Mouse (Mus musculus) ES-E14 (cell line): ENCODE data around the gene Ksr2.

Source experiments
- HCFC1 ChIP-seq: IDR thresholded peaks from 2 replicates; pipeline ENCODE4 v1.6.1; 2012; ENCODE audit warnings: low read length, inconsistent platforms, borderline replicate concordance; ENCODE audit not compliant: insufficient read depth
- MAFK ChIP-seq: IDR thresholded peaks from 2 replicates; pipeline ENCODE4 v1.6.1; 2014; ENCODE audit warnings: mild to moderate bottlenecking, low read depth, low read length, inconsistent platforms; ENCODE audit not compliant: insufficient read depth
- ZNF384 ChIP-seq: IDR thresholded peaks from 2 replicates; pipeline ENCODE4 v1.6.1; 2012; ENCODE audit warnings: low read depth, low read length, inconsistent platforms

DNA sequence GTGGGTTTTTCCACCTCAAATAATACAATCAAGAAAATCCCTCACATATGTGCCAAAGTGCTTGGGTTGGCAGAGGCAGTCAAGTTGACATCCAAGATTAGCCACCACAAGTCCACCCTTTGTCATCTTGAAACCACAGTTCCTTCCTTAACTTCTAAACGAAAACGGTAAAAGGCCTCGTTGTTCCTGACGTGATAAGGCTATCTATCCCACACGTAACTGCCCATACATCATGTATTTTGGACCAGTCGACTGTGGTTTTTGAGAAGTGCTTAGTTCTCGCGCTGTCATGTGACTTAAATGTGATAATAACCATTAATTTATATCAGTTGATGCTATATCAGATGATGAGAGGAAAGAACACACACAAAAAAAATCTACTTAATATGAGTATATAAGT, 55.8 kb downstream of the Ksr2 start:
- TF ChIP-seq HCFC1 = no peak
- TF ChIP-seq ZNF384 = no peak
- TF ChIP-seq MAFK = no peak
